In the genomic region with DNA sequence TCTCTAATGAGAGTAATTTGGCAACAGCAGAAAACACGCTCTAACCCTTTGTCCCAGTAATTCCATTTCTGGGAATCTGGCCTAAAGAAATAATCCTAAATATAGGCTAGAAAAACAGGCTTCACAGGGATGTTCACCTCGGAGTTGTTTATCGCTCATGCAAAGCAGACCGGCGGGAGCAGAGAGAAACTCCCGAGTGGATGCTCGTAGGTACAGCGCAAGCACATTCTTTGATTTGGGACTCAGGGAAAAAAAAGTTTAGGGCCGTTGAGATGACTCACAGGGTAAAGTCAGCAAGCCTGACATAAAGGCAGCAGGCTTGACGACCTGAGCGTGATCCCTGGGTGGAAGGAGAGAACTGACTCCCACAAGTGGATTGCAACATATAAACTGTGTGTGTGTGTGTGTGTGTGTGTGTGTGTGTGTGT, we compare ENCODE assay signal across 10 mouse cellular contexts.
DNase-seq lines count a peak whose midpoint lies in the region; ATAC-seq and TF ChIP-seq lines count a peak whose summit lies in the region.
"Had no signal": no experiment of that assay in that cellular context is flagged by ENCODE, and none has a peak within 500 bp of the region (broad histone marks: within the 10 kb centered on the region; RNA-seq: fewer than 3 reads in every experiment).

No protein-coding gene starts in this region.

- H3K9ac ChIP-seq in stomach, embryonic 16.5 days (ENCODE audit: low read length), result peak overlapping the region; percentile 35; the same call in 1 of the 2 replicates

- no peak overlapping the region for H3K27ac ChIP-seq in kidney, adult 2 months (ENCODE audit: insufficient read depth, low read depth, low read length)
- peak overlapping the region; percentile 64 for H3K27ac ChIP-seq in embryonic fibroblast, embryonic 13.5 days (ENCODE audit: insufficient read depth, low read length)
- H3K27ac ChIP-seq in stomach, embryonic 16.5 days (ENCODE audit: low read length), result peak overlapping the region; percentile 31
- H3K27ac ChIP-seq: macrophage had no signal

- no peak for TF ChIP-seq CTCF in kidney, adult 2 months (conservative IDR thresholded peaks at IDR 0.05; ENCODE audit: insufficient read depth, insufficient read length, low read depth, low read length)
- no peak for TF ChIP-seq CTCF in embryonic fibroblast, embryonic 13.5 days (IDR thresholded peaks at IDR 0.05; ENCODE audit: borderline replicate concordance, insufficient read depth, low read length)

- no peaks in the 10 kb centered on the region for H3K36me3 ChIP-seq in kidney, adult 2 months (ENCODE audit: control insufficient read depth, insufficient read depth, low read length)
- no peaks in the 10 kb centered on the region for H3K36me3 ChIP-seq in stomach, embryonic 16.5 days (ENCODE audit: control insufficient read depth, insufficient read depth, low read length)

- H3K27me3 ChIP-seq in kidney, adult 2 months (replicated peaks; ENCODE audit: control insufficient read depth, insufficient read depth, low read length), result no peaks in the 10 kb centered on the region
- no peaks in the 10 kb centered on the region for H3K27me3 ChIP-seq in stomach, embryonic 16.5 days (ENCODE audit: control insufficient read depth, insufficient read depth, low read length)

- TF ChIP-seq POLR2A in kidney, adult 2 months (IDR thresholded peaks at IDR 0.05; ENCODE audit: low read depth, low read length), result no peak
- TF ChIP-seq POLR2A in embryonic fibroblast, embryonic 13.5 days (IDR thresholded peaks at IDR 0.05; ENCODE audit: low read depth, low read length), result no peak

- WGBS in kidney, adult 2 months, result 18% methylated on average over 11 of the region's 11 CpGs
- WGBS in stomach, embryonic 16.5 days, result 38% methylated on average over 11 of the region's 11 CpGs

- no peak overlapping the region for H3K4me3 ChIP-seq in kidney, adult 2 months (ENCODE audit: insufficient read depth, low read depth, low read length)
- H3K4me3 ChIP-seq in embryonic fibroblast, embryonic 13.5 days (ENCODE audit: insufficient read depth, low read length), result no peak overlapping the region
- no peak overlapping the region for H3K4me3 ChIP-seq in stomach, embryonic 16.5 days (replicated peaks; ENCODE audit: low read length)

- no peaks in the 10 kb centered on the region for H3K9me3 ChIP-seq in stomach, embryonic 16.5 days (replicated peaks; ENCODE audit: control insufficient read depth, low read length)

- DNase-seq in kidney, adult 2 months, result peak; percentile 54
- no peak for DNase-seq in kidney, adult 11 months
- peak; percentile 31 for DNase-seq in testis, postnatal 14 days (ENCODE audit: low spot score)
- no peak for DNase-seq in testis, postnatal 10 days (ENCODE audit: low spot score)
- no peak for DNase-seq in spleen, adult 12 weeks (ENCODE audit: low spot score)
- no peak for DNase-seq in left cerebral cortex, postnatal 36 days (ENCODE audit: low spot score in 2 of 2)
- DNase-seq: heart, postnatal 14 days had no signal

- no peak overlapping the region for H3K4me2 ChIP-seq in stomach, embryonic 16.5 days (ENCODE audit: low read depth, low read length)

- intact Hi-C loops in left cerebral cortex, postnatal 36 days (cut with DNase I), result no loop called here

- H3K4me1 ChIP-seq in kidney, adult 2 months (ENCODE audit: control insufficient read depth, insufficient read depth, low read length), result peaks cover 26% of the 10 kb centered on the region
- H3K4me1 ChIP-seq in embryonic fibroblast, embryonic 13.5 days (ENCODE audit: control insufficient read depth, insufficient read depth, low read length), result peaks cover 6% of the 10 kb centered on the region
- peaks cover 47% of the 10 kb centered on the region for H3K4me1 ChIP-seq in stomach, embryonic 16.5 days (ENCODE audit: control insufficient read depth, insufficient read depth, low read length)

- ATAC-seq in stomach, embryonic 16.5 days (ENCODE audit: insufficient read depth, low FRiP score), result no peak; the same call in 1 of the 2 replicates

Comparison
In these comparisons a context has a peak if more than half of its experiments do, and no peak if none do; other contexts are left out.
1. DNase-seq: peak in kidney, adult 2 months (single experiment) and testis, postnatal 14 days (single experiment); none in kidney, adult 11 months (single experiment), testis, postnatal 10 days (single experiment), spleen, adult 12 weeks (single experiment) and left cerebral cortex, postnatal 36 days (0 of 2).